25 mouse cellular contexts compared by ENCODE assay signal in the genomic region with DNA sequence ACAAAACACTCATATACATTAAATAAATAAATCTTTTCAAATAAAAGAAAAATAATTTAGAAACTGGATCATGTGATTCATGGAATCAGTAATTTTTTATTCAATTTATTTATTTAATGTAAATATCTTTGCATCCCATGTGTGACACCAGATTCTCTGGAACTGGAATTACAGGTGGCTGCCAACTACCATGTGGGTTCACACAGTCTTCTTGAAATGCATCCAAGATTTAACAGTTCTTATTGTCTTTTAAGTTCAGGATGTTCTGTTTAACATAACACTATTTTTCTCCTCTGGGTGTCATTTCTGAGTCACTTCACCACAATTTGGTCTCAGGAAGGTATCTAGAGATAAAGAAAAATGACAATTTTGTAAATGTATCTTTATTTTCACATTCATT.
DNase-seq lines count a peak whose midpoint lies in the region; ATAC-seq and TF ChIP-seq lines count a peak whose summit lies in the region.
"Had no signal": no experiment of that assay in that cellular context is flagged by ENCODE, and none has a peak within 500 bp of the region (broad histone marks: within the 10 kb centered on the region; RNA-seq: fewer than 3 reads in every experiment).

No protein-coding gene starts in this region.

- H3K9ac ChIP-seq in forebrain, embryonic 14.5 days (ENCODE audit: low read length), result no peak overlapping the region
- no peak overlapping the region for H3K9ac ChIP-seq in MEL (ENCODE audit: control insufficient read depth, low read depth, low read length, poor library complexity, severe bottlenecking)
- H3K9ac ChIP-seq: embryonic facial prominence, embryonic 12.5 days; embryonic facial prominence, embryonic 15.5 days; forebrain, embryonic 13.5 days; forebrain, postnatal 0 days; hindbrain, embryonic 14.5 days had no signal

- H3K36me3 ChIP-seq in forebrain, embryonic 14.5 days (ENCODE audit: control insufficient read depth, insufficient read depth, low read length), result no peaks in the 10 kb centered on the region
- no peaks in the 10 kb centered on the region for H3K36me3 ChIP-seq in forebrain, embryonic 10.5 days (replicated peaks)
- H3K36me3 ChIP-seq in MEL (ENCODE audit: control insufficient read depth in 1 of 2, insufficient read depth in 2 of 2, low read length in 2 of 2), result no peaks in the 10 kb centered on the region
- H3K36me3 ChIP-seq: embryonic facial prominence, embryonic 12.5 days; embryonic facial prominence, embryonic 15.5 days; hindbrain, embryonic 10.5 days had no signal

- no peak for TF ChIP-seq RAD21 in MEL (IDR thresholded peaks at IDR 0.05; ENCODE audit: low read depth, low read length)

- no peak overlapping the region for H3K27ac ChIP-seq in forebrain, embryonic 14.5 days (ENCODE audit: low read depth, low read length)
- H3K27ac ChIP-seq in forebrain, embryonic 10.5 days, result no peak overlapping the region
- no peak overlapping the region for H3K27ac ChIP-seq in MEL (ENCODE audit: control insufficient read depth, low read depth, low read length)
- H3K27ac ChIP-seq: embryonic facial prominence, embryonic 12.5 days; embryonic facial prominence, embryonic 15.5 days; forebrain, embryonic 13.5 days; gastrocnemius, adult 2 months; hindbrain, embryonic 10.5 days; hindbrain, embryonic 14.5 days had no signal

- no peaks in the 10 kb centered on the region for H3K79me2 ChIP-seq in MEL (ENCODE audit: control insufficient read depth, insufficient read depth, low read length, poor library complexity)

- H3K4me1 ChIP-seq in forebrain, embryonic 14.5 days (ENCODE audit: control insufficient read depth, insufficient read depth, low read length), result no peaks in the 10 kb centered on the region
- H3K4me1 ChIP-seq in forebrain, embryonic 10.5 days, result no peaks in the 10 kb centered on the region
- H3K4me1 ChIP-seq in MEL (ENCODE audit: control insufficient read depth in 1 of 2, insufficient read depth in 2 of 2, low read length in 2 of 2), result no peaks in the 10 kb centered on the region
- H3K4me1 ChIP-seq: embryonic facial prominence, embryonic 12.5 days; embryonic facial prominence, embryonic 15.5 days; forebrain, embryonic 13.5 days; hindbrain, embryonic 10.5 days had no signal

- H3K27me3 ChIP-seq in forebrain, embryonic 14.5 days (replicated peaks; ENCODE audit: control insufficient read depth, insufficient read depth, low read length), result no peaks in the 10 kb centered on the region
- no peaks in the 10 kb centered on the region for H3K27me3 ChIP-seq in forebrain, embryonic 10.5 days (ENCODE audit: poor library complexity, severe bottlenecking)
- H3K27me3 ChIP-seq in MEL (ENCODE audit: control insufficient read depth in 1 of 2, insufficient read depth in 2 of 2, low read length in 2 of 2), result no peaks in the 10 kb centered on the region
- H3K27me3 ChIP-seq: embryonic facial prominence, embryonic 12.5 days; embryonic facial prominence, embryonic 15.5 days; forebrain, embryonic 13.5 days; Patski had no signal

- no peak for TF ChIP-seq CTCF in MEL (IDR thresholded peaks at IDR 0.05 in 2 of 3, conservative IDR thresholded peaks at IDR 0.05 in 1 of 3; ENCODE audit: control insufficient read depth in 1 of 3, insufficient read depth in 1 of 3, low read depth in 2 of 3, low read length in 3 of 3, poor library complexity in 1 of 3, severe bottlenecking in 1 of 3)

- TF ChIP-seq POLR2A in MEL (IDR thresholded peaks at IDR 0.05; ENCODE audit: control insufficient read depth in 1 of 2, insufficient read depth in 1 of 2, low read depth in 1 of 2, low read length in 2 of 2, poor library complexity in 1 of 2), result no peak

- DNase-seq in cerebellum, postnatal 14 days, result peak; percentile 4 to 50
- no peak for DNase-seq in cerebellum, adult 9-11 months
- peak; percentile 70 for DNase-seq in forebrain, embryonic 14.5 days (ENCODE audit: low spot score)
- no peak for DNase-seq in forebrain, embryonic 10.5 days (ENCODE audit: extremely low spot score, low spot score)
- peak; percentile 38 for DNase-seq in 416B (ENCODE audit: low read depth)
- peak; percentile 4 for DNase-seq in MEL (ENCODE audit: low read depth, low spot score)
- DNase-seq in embryo, embryonic 9.5 days (ENCODE audit: extremely low spot score), result no peak
- DNase-seq: adrenal gland, postnatal 10 days; adrenal gland, postnatal 36 days; cerebellum, adult 8-10 months; forebrain, postnatal 0 days; gastrocnemius, adult 2 months; gastrocnemius, postnatal 14 days; heart, adult 11 months; kidney, adult 2 months had no signal

- H3K9me3 ChIP-seq in forebrain, embryonic 14.5 days (replicated peaks; ENCODE audit: control insufficient read depth, low read length), result no peaks in the 10 kb centered on the region
- H3K9me3 ChIP-seq in forebrain, embryonic 10.5 days, result no peaks in the 10 kb centered on the region
- no peaks in the 10 kb centered on the region for H3K9me3 ChIP-seq in MEL (replicated peaks; ENCODE audit: insufficient read depth, low read length)
- H3K9me3 ChIP-seq: embryonic facial prominence, embryonic 12.5 days; embryonic facial prominence, embryonic 15.5 days; forebrain, embryonic 13.5 days; hindbrain, embryonic 10.5 days had no signal

- no peak overlapping the region for H3K4me2 ChIP-seq in forebrain, embryonic 14.5 days (ENCODE audit: low read length)
- H3K4me2 ChIP-seq: embryonic facial prominence, embryonic 12.5 days; embryonic facial prominence, embryonic 15.5 days; forebrain, embryonic 13.5 days; heart, embryonic 11.5 days; hindbrain, embryonic 14.5 days had no signal

- no peak for ATAC-seq in forebrain, embryonic 14.5 days
- no peak for ATAC-seq in erythroblast, adult 5-6 weeks (replicated peaks; ENCODE audit: low FRiP score, poor library complexity, severe bottlenecking)
- ATAC-seq: forebrain, embryonic 13.5 days; forebrain, postnatal 0 days; intestine, postnatal 0 days; Patski had no signal

- TF ChIP-seq EP300 in MEL (IDR thresholded peaks at IDR 0.05; ENCODE audit: low read depth in 1 of 2, low read length in 2 of 2), result no peak

- H3K4me3 ChIP-seq in forebrain, embryonic 14.5 days (ENCODE audit: low read depth, low read length), result no peak overlapping the region
- no peak overlapping the region for H3K4me3 ChIP-seq in forebrain, embryonic 10.5 days
- no peak overlapping the region for H3K4me3 ChIP-seq in MEL (ENCODE audit: control insufficient read depth in 1 of 2, insufficient read depth in 1 of 2, low read depth in 2 of 2, low read length in 2 of 2)
- H3K4me3 ChIP-seq: embryonic facial prominence, embryonic 12.5 days; embryonic facial prominence, embryonic 15.5 days; erythroblast, embryonic 14.5 days; forebrain, embryonic 13.5 days; gastrocnemius, adult 2 months; hindbrain, embryonic 10.5 days had no signal

TF ChIP-seq in MEL, 35 proteins besides CTCF, POLR2A, EP300 and RAD21:
- TF ChIP-seq BHLHE40 (IDR thresholded peaks at IDR 0.05; ENCODE audit: borderline replicate concordance, low read depth, low read length) (no peak), ETS1 (IDR thresholded peaks at IDR 0.05; ENCODE audit: low read depth, low read length) (no peak), ZNF384 (IDR thresholded peaks at IDR 0.05; ENCODE audit: low read depth, low read length) (no peak), SMC3 (IDR thresholded peaks at IDR 0.05; ENCODE audit: low read depth, low read length) (no peak), NELFE (IDR thresholded peaks at IDR 0.05; ENCODE audit: low read depth, low read length) (no peak), CHD1 (IDR thresholded peaks at IDR 0.05; ENCODE audit: low read depth, low read length) (no peak), E2F4 (IDR thresholded peaks at IDR 0.05; ENCODE audit: borderline replicate concordance, low read depth, low read length) (no peak)

Comparison
In these comparisons a context has a peak if more than half of its experiments do, and no peak if none do; other contexts are left out.
1. DNase-seq: peak in cerebellum, postnatal 14 days (2 of 2), forebrain, embryonic 14.5 days (single experiment), 416B (single experiment) and MEL (single experiment); none in cerebellum, adult 9-11 months (single experiment), forebrain, embryonic 10.5 days (single experiment) and embryo, embryonic 9.5 days (single experiment).